Mouse (Mus musculus) heart, postnatal 14 days (tissue): ENCODE measurements around the gene Olfr266. TPM values are rescaled to one million over a fixed set of nuclear protein-coding genes. Genes with fewer than 3 reads are reported as not detected.

Experiments used
- DNase-seq, 2 experiments: peaks; one replicate each; pipeline ENCODE4 v3.0.0; 2021 to 2022
- intact Hi-C: fragments of 180-260 bp; cut with DNase I; formaldehyde crosslinking; loops from one replicate; pipeline ENCODE4 v1.15.1; 2025
- long read RNA-seq, 2 experiments: library from polyadenylated mRNA; stranded (forward); transcript quantifications; one replicate each; pipeline ENCODE4 v2.0.0; 2021
- total RNA-seq, 2 experiments: library from RNA; stranded (reverse); gene quantifications; 2 replicates each; pipeline ENCODE4 v1.2.3; 2021

Gene Olfr266
- total RNA-seq = not detected
- long read RNA-seq, experiment 1 = 0 reads
- long read RNA-seq, experiment 2 = 0 reads

GRCm38 (mm10) chr3:106826187-106826586 is at the start of gene Olfr266:
Gene Olfr266 (minus strand): TSS chr3:106826287.
- intact Hi-C loops = no loop called here
- DNase-seq = no peak

DNA sequence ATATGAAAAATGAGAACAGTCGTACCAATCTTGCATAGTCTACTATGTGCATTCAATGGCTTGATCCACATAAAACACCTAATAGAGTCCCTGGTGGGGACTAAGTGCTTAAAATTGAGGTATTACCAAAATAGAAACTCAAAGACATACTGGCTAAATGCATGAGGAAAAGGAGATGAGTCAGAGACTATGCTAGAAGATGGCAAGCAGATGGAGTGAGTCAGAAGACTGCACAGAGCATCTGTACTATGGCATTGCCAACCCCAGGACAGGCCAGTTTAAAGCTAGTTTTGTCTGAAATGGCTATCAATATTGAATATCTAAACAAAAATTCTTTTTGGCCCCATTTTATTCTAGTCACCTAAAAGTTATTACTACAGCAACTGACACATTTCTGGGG is 49.5 kb upstream of the Olfr266 start:
- intact Hi-C loops = no loop called here

DNA sequence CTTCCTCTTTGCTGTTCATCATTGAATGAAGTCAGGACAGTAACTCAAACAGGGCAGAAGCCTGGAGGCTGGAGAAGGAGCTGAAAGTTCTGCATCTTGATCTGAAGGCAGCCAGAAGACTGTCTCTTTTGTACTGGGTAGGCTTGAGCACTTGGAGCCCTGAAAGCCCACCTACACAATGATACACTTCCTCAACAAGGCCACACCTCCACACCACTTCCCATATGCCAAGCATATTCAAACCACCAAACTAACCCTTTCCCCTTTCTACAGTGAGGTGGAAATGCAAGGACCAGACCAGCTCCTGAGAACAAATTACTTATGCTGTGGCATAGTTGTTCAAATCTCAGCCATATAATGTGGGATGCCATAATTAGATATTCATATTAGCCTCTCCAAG is 46.8 kb upstream of the Olfr266 start:
- intact Hi-C loops = no loop called here
- DNase-seq = no peak

More for the DNA sequence above, 49.5 kb upstream of the Olfr266 start:
- DNase-seq = no peak

DNA sequence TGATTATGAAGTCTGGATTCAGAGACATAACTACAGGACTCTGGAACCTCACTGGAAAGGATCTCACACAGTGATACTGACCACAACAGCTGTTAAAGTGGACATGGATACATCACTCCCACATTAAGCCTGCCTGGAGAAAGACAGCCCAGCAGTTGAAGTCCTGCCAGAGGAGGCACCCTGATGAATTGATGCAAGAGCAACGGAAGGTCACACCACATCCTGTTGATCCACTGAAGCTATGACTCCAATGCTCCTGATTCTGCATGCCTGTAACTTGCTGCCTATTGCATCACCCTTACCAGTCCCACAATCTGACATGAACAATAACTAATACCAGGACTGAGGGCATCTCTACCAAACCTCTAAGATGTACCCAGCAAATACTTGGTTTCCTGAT is 6.0 kb upstream of the Olfr266 start:
- intact Hi-C loops = no loop called here
- DNase-seq = no peak

GRCm38 (mm10) chr3:106817676-106818075 is 8.4 kb downstream of the Olfr266 start:
- DNase-seq = no peak
- intact Hi-C loops = no loop called here

DNA sequence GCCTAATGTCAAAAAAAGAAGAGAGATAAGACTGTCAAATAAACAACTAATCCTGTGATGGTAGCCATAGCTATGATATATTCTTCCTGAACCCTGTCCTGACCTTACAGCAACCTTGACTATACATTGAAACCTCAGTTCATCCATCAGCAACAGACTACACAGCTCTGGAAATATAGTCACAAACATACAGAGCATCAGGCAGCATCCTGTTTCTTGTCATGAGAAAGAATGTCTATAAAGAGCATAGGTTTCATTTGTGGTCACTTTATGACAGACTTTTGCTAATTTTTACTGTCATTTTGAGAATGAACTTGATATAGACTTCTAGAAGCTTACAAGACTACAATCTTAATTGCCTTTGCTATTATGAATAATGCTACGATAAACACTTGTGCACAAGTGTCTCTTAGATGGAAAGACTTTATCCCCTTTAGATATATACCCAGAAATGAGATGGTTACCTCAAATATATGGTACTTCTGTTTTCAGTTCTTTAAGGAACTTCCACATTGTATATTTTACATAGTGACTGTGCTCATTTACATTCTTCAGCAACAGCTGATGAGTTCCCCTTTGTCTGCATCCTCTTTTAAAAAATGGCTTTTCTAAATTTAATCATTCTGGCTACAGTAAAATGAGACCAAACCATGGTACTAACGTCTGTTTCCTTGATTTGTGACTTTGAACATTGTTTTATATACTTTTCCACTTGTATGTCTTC is 17.0 kb downstream of the Olfr266 start:
- no peak for DNase-seq
- intact Hi-C loops = no loop called here

- intact Hi-C loops = no loop called here
- DNase-seq = no peak
Measured at GRCm38 (mm10) chr3:106798079-106798478, 28.0 kb downstream of the Olfr266 start.

- DNase-seq = no peak
- intact Hi-C loops = no loop called here
Measured at GRCm38 (mm10) chr3:106789930-106790329, 36.2 kb downstream of the Olfr266 start, which contains the start of gene Cd53. Gene Cd53 (minus strand): TSS chr3:106790149.

- DNase-seq = no peak
- intact Hi-C loops = no loop called here
Measured at GRCm38 (mm10) chr3:106788440-106788887, 37.6 kb downstream of the Olfr266 start.

- intact Hi-C loops = no loop called here
- DNase-seq = no peak
Measured at GRCm38 (mm10) chr3:106787972-106788371, 38.1 kb downstream of the Olfr266 start.

- intact Hi-C loops = no loop called here
- no peak for DNase-seq
Measured at GRCm38 (mm10) chr3:106785130-106785529, 41.0 kb downstream of the Olfr266 start.

DNA sequence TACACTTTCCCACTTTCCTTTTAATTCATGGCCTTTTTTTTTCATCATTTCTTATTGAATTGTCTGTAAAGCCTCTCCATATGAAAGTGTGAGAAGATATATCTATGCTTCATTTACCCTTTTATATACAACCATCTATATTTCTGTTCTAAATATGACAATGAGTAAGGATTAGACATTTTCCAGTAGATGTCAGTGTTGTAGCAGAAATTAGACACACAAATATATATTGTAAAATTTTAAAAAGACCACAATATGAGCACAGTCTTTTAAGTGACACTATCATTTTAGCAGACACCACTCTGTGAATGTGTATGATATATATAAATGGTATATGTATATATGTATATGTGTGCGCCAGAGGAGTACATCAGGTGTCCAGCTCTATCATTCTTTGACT is 54.3 kb downstream of the Olfr266 start:
- intact Hi-C loops = loop anchor here (5.0 kb wide), 1 partner anchor 110 kb away; no protein-coding TSS in a partner anchor
- no peak for DNase-seq

Other genes starting within 250 kb of the Olfr266 start
- gene Lrif1, start 141.3 kb downstream of the Olfr266 start, total RNA-seq = 10 to 100 TPM; 13.1 to 13.8 TPM
- 1 to 10 TPM; 4.0 to 5.4 TPM for gene Cd53, start 36.1 kb downstream of the Olfr266 start, total RNA-seq
- gene Kcna3, start 209.9 kb upstream of the Olfr266 start, total RNA-seq = 1 to 10 TPM in 1 of 2 experiments, under 1 TPM in 1; 0.38 to 2.6 TPM